Mouse (Mus musculus) megakaryocyte progenitor cell, adult 5-6 weeks (primary cell): ENCODE measurements around the gene Grpel1. TPM values are rescaled to one million over a fixed set of nuclear protein-coding genes. Genes with fewer than 3 reads are reported as not detected.
A peak's percentile ranks its signal among the peaks of the same experiment; 100 is the strongest.

Source experiments
- ATAC-seq: replicated peaks from 2 replicates; pipeline ENCODE4 v1.8.0; 2016; ENCODE audit warnings: mild to moderate bottlenecking, moderate TSS enrichment, inconsistent platforms; ENCODE audit not compliant: poor library complexity
- total RNA-seq, 2 experiments: library from RNA; stranded (forward) in 1 of 2; stranded (reverse) in 1 of 2; fragments of 157-497, 149-512 nt in 1 of 2; fragments of 200-1000 nt in 1 of 2; gene quantifications; 2 replicates each; pipeline versions ENCODE4 v1.2.3 to v1.2.4; 2015 to 2017

Gene Grpel1
- total RNA-seq, 2 experiments from 2014 or later: 35.2 to 43.7 TPM

GRCm38 (mm10) chr5:36460712-36461111, 4.1 kb upstream of the Grpel1 start:
- no peak for ATAC-seq

GRCm38 (mm10) chr5:36461231-36461630, 3.6 kb upstream of the Grpel1 start:
- ATAC-seq: no peak

- peak; percentile 53 for ATAC-seq
Observed at GRCm38 (mm10) chr5:36462810-36463209, 2.0 kb upstream of the Grpel1 start.

- no peak for ATAC-seq
Observed at GRCm38 (mm10) chr5:36463391-36463790, 1.4 kb upstream of the Grpel1 start.

- no peak for ATAC-seq
Observed at GRCm38 (mm10) chr5:36465889-36466288, 1.1 kb downstream of the Grpel1 start.

- no peak for ATAC-seq
Observed at GRCm38 (mm10) chr5:36471206-36471605, 6.4 kb downstream of the Grpel1 start.

GRCm38 (mm10) chr5:36472876-36473655, 8.3 kb downstream of the Grpel1 start:
- ATAC-seq: no peak

- ATAC-seq: peak; percentile 93
Observed at GRCm38 (mm10) chr5:36474283-36474682, 9.5 kb downstream of the Grpel1 start.

- peak; percentile 18; the same call in 1 of the 2 replicates for ATAC-seq
Observed at GRCm38 (mm10) chr5:36477486-36477885, 12.7 kb downstream of the Grpel1 start.

- no peak for ATAC-seq
Observed at GRCm38 (mm10) chr5:36478540-36479420, 14.0 kb downstream of the Grpel1 start.

GRCm38 (mm10) chr5:36479735-36480134, 14.9 kb downstream of the Grpel1 start:
- no peak for ATAC-seq

- no peak for ATAC-seq
Observed at GRCm38 (mm10) chr5:36480398-36480797, 15.6 kb downstream of the Grpel1 start.

- no peak for ATAC-seq
Observed at GRCm38 (mm10) chr5:36481114-36481513, 16.3 kb downstream of the Grpel1 start.

GRCm38 (mm10) chr5:36483203-36484101, 18.7 kb downstream of the Grpel1 start:
- no peak for ATAC-seq

GRCm38 (mm10) chr5:36484171-36484990, 19.6 kb downstream of the Grpel1 start, which contains the start of the genes Tada2b and Ccdc96:
Tada2b (minus strand) TSS chr5:36484285.
Ccdc96 (plus strand) TSS chr5:36484588.
- ATAC-seq: peak; percentile 88

- ATAC-seq: no peak
Observed at GRCm38 (mm10) chr5:36485306-36485705, 20.5 kb downstream of the Grpel1 start.

- 0 out of 2 replicates have a peak, but pooled peaks have one; percentile 24 for ATAC-seq
Observed at GRCm38 (mm10) chr5:36489225-36489624, 24.4 kb downstream of the Grpel1 start.

- ATAC-seq: no peak
Observed at GRCm38 (mm10) chr5:36493919-36494318, 29.1 kb downstream of the Grpel1 start.

- no peak for ATAC-seq
Observed at GRCm38 (mm10) chr5:36494709-36495108, 29.9 kb downstream of the Grpel1 start.

- ATAC-seq: no peak
Observed at GRCm38 (mm10) chr5:36505235-36505634, 40.4 kb downstream of the Grpel1 start.
